Mouse (Mus musculus): ENCODE data around the gene Serpina9. TPM values are rescaled to one million over a fixed set of nuclear protein-coding genes. Genes with fewer than 3 reads are reported as not detected.
"Not testable (repeated sequence)": the region's sequence is repeated elsewhere in the genome, so short reads cannot be mapped to it uniquely, and the experiment has no call there.

Gene Serpina9
- polyA plus RNA-seq, 1 experiment: 0.13 TPM

DNA sequence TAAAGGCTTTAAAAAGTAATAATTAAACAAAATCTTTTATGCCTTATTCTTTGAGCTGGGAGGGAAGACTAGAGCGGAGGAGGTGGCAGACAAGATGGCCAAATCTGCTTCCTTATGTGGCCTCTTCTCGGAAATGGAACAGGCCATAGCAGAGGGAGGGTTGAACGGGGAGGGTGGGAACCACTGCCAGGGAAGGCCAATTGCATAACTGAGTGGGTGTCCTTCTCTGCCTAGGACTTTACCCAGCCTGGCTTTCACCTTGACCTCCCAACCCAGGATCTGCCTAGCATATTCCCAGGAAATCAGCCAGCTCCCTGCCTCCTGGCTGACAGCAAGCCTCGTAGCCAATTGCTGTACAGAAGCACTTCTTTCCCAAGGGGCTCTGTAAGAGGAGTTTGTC, 50.3 kb downstream of the Serpina9 start:
- H3K27ac ChIP-seq (ENCODE audit: insufficient read depth, low read depth, low read length): no peak overlapping the region
- no peak overlapping the region for H3K4me3 ChIP-seq (ENCODE audit: low read depth, low read length)
- 77% methylated on average over 4 of the region's 4 CpGs for WGBS
- TF ChIP-seq CTCF (IDR thresholded peaks at IDR 0.05; ENCODE audit: extremely low read depth, insufficient read length, insufficient replicate concordance, low read depth, low read length) (no peak), POLR2A (IDR thresholded peaks at IDR 0.05; ENCODE audit: low read depth, low read length) (no peak)
- no peaks in the 10 kb centered on the region for H3K27me3 ChIP-seq (ENCODE audit: control insufficient read depth, insufficient read depth, low read length)
- H3K36me3 ChIP-seq (ENCODE audit: control insufficient read depth, insufficient read depth, low read length): no peaks in the 10 kb centered on the region
- H3K4me1 ChIP-seq (ENCODE audit: control insufficient read depth, insufficient read depth, insufficient read length, low read length): no peaks in the 10 kb centered on the region

DNA sequence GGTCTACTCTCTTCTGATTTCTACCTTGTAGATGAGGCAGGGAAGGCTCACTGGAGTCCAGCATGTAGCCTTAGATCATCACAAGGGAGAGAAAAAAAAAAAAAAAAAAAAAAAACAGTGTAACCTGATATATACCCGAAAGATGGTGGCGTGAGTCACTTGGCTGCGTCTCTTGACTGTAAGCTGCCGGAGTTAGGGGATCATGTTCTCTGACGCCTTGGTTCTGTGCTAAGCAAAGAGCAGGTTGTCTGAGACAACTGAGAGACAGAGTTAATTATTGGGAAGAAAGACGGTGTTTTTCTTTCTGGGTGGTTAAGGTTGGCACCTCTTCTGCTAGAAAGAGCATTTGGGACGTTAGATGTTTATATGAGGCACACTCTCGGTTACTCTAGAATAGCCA, 50.7 kb downstream of the Serpina9 start:
- no peak overlapping the region for H3K27ac ChIP-seq (ENCODE audit: insufficient read depth, low read depth, low read length)
- WGBS: 91% methylated on average over 8 of the region's 8 CpGs
- H3K36me3 ChIP-seq (ENCODE audit: control insufficient read depth, insufficient read depth, low read length): no peaks in the 10 kb centered on the region
- TF ChIP-seq CTCF (IDR thresholded peaks at IDR 0.05; ENCODE audit: extremely low read depth, insufficient read length, insufficient replicate concordance, low read depth, low read length): no peak
- TF ChIP-seq POLR2A (IDR thresholded peaks at IDR 0.05; ENCODE audit: low read depth, low read length): no peak
- no peak overlapping the region for H3K4me3 ChIP-seq (ENCODE audit: low read depth, low read length)
- no peaks in the 10 kb centered on the region for H3K27me3 ChIP-seq (ENCODE audit: control insufficient read depth, insufficient read depth, low read length)
- no peaks in the 10 kb centered on the region for H3K4me1 ChIP-seq (ENCODE audit: control insufficient read depth, insufficient read depth, insufficient read length, low read length)

DNA sequence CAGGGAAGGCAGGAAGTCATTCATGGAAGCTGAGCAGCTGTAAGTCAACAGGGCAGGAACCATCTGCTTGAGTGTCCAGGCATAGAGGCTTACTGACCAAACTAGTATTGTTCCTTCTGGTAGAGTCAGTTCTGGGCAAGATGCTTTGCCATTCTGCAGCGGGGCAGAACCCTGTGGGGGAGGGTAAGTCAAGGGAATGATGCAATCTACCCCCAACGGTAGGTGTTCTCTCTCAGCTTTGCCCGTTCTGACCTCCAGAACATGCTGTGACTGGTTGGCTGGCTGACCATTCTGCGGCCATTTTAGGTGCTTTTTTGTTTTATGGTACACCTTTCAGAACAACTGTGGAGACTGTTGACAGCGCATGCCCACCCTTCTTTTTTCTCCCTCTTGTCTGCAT, 51.2 kb downstream of the Serpina9 start:
- no peaks in the 10 kb centered on the region for H3K4me1 ChIP-seq (ENCODE audit: control insufficient read depth, insufficient read depth, insufficient read length, low read length)
- no peak overlapping the region for H3K27ac ChIP-seq (ENCODE audit: insufficient read depth, low read depth, low read length)
- H3K36me3 ChIP-seq (ENCODE audit: control insufficient read depth, insufficient read depth, low read length): no peaks in the 10 kb centered on the region
- H3K27me3 ChIP-seq (ENCODE audit: control insufficient read depth, insufficient read depth, low read length): no peaks in the 10 kb centered on the region
- WGBS: 91% methylated on average over 5 of the region's 5 CpGs
- TF ChIP-seq POLR2A (IDR thresholded peaks at IDR 0.05; ENCODE audit: low read depth, low read length) (no peak), CTCF (IDR thresholded peaks at IDR 0.05; ENCODE audit: extremely low read depth, insufficient read length, insufficient replicate concordance, low read depth, low read length) (no peak)
- no peak overlapping the region for H3K4me3 ChIP-seq (ENCODE audit: low read depth, low read length)

DNA sequence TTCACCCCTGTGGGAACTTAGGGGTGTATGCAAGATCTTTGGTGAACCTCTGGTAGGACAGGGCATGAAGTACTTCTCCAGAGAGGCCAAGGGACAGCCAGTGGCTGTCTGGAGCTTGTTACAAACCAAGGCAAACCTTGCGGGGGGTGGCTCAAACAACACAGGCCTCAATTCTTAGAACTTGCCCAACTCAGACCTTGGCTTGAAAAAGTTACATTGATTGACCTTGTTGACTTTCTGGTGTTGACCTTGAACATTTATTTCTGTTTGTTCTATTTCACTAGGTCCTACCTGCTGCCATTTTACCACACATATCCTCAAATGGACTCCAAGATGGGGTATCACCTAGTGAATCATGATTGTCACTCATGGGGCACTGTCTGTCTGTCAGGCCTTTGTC, 51.8 kb downstream of the Serpina9 start:
- WGBS: 89% methylated on average over 1 of the region's 1 CpGs
- Histone ChIP-seq H3K4me1 (ENCODE audit: control insufficient read depth, insufficient read depth, insufficient read length, low read length) (no peaks in the 10 kb centered on the region), H3K4me3 (ENCODE audit: low read depth, low read length) (no peak overlapping the region), H3K27ac (ENCODE audit: insufficient read depth, low read depth, low read length) (no peak overlapping the region), H3K36me3 (ENCODE audit: control insufficient read depth, insufficient read depth, low read length) (no peaks in the 10 kb centered on the region), H3K27me3 (ENCODE audit: control insufficient read depth, insufficient read depth, low read length) (no peaks in the 10 kb centered on the region)
- TF ChIP-seq CTCF (IDR thresholded peaks at IDR 0.05; ENCODE audit: extremely low read depth, insufficient read length, insufficient replicate concordance, low read depth, low read length) (no peak), POLR2A (IDR thresholded peaks at IDR 0.05; ENCODE audit: low read depth, low read length) (no peak)

DNA sequence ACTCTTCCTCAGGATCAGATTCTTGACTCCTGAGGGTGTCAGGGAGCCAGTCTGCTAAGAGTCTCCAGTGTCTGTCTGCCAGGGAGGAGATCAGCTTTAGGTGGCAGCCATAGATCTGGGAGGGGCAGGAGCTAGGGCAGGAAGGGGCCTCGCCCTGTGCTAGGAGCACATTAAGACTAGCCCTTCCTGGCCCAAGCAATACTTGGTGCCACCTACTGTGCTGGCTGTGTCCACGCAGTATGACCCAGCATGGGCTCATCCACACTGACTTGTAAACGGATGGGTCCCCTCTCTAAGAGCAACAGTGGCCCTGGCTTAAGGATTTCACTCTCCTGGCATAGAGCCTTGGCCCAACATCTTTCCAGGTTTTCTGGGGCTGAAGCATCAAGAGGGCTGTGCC, 54.8 kb downstream of the Serpina9 start, which contains the start of gene Serpina1e:
TSS of gene Serpina1e (minus strand) at position 178 of the 400 bp plus-strand sequence.
- Histone ChIP-seq H3K27ac (ENCODE audit: insufficient read depth, low read depth, low read length) (no peak within 1 kb of the TSS), H3K36me3 (ENCODE audit: control insufficient read depth, insufficient read depth, low read length) (no peaks in the 10 kb centered on the region), H3K4me3 (ENCODE audit: low read depth, low read length) (no peak within 1 kb of the TSS), H3K27me3 (ENCODE audit: control insufficient read depth, insufficient read depth, low read length) (no peaks in the 10 kb centered on the region), H3K4me1 (ENCODE audit: control insufficient read depth, insufficient read depth, insufficient read length, low read length) (no peaks in the 10 kb centered on the region)
- 63% methylated on average over 3 of the region's 3 CpGs for WGBS
- no peak for TF ChIP-seq POLR2A (IDR thresholded peaks at IDR 0.05; ENCODE audit: low read depth, low read length)

DNA sequence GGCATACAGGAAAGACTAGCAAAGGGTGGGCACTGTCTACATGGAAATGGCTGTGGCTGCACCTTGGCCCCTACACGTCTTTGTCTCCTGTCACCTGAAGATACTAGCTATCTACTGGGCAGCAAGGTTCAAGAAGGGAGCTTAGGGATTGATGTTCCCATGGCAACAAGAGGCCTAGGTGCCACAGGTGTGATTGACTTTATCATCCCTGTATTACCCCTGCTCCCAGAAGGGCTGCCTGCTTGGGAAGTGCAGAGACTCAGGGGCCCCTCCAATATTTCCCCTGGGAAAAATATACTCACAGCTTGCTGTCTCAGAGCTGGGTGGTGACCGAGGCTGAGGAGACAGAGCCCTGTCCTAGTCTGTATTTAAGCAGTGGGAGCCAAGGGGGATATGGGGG, 57.0 kb downstream of the Serpina9 start:
- WGBS: 41% methylated on average over 2 of the region's 2 CpGs

DNA sequence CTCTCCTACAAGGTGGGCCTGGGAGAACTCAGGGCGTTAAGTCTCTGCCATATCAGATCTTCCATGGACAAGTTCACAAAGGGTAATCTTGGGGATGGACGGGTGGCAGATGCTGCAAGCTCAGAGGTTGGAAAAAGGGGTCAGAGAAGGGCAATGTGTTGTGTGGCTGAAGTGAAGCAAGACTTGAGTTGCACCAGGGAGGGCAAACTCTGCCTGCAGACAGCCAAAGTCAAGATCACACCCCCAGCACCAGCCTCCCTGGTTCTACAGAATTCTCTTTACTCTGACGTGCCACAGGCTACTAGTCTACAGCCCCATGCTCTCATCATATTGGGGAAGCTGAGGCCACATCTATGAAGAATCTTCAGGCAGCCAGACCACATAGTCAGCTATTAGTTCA, 60.6 kb downstream of the Serpina9 start:
- not testable (repeated sequence) for H3K4me3 ChIP-seq (ENCODE audit: low read depth, low read length); H3K27me3 ChIP-seq (ENCODE audit: control insufficient read depth, insufficient read depth, low read length); H3K27ac ChIP-seq (ENCODE audit: insufficient read depth, low read depth, low read length); H3K4me1 ChIP-seq (ENCODE audit: control insufficient read depth, insufficient read depth, insufficient read length, low read length); H3K36me3 ChIP-seq (ENCODE audit: control insufficient read depth, insufficient read depth, low read length)
- WGBS: 75% methylated on average over 3 of the region's 3 CpGs

More for the DNA sequence above, 57.0 kb downstream of the Serpina9 start:
- H3K27ac ChIP-seq (ENCODE audit: insufficient read depth, low read depth, low read length); H3K4me1 ChIP-seq (ENCODE audit: control insufficient read depth, insufficient read depth, insufficient read length, low read length); H3K27me3 ChIP-seq (ENCODE audit: control insufficient read depth, insufficient read depth, low read length); H3K36me3 ChIP-seq (ENCODE audit: control insufficient read depth, insufficient read depth, low read length); H3K4me3 ChIP-seq (ENCODE audit: low read depth, low read length): not testable (repeated sequence)

DNA sequence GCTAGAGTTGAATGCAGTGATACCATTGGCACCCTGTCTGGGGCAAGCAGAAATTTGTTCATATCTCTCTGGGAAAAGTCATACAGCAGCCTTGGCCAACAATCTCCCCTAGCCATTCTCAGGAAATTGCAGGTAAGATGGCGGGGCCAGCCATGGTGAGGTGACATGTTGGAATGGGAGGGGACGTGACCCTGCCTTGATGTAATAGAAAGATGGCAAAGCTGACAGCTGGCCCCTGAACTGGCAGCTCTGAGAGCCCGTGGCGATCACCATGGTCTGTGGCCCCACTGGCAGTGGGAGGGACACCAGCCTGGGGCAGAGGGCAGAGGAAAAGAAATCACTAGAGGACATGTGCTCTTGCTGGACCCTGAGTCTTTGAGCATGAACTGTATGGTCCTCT, 67.3 kb downstream of the Serpina9 start:
- WGBS: 85% methylated on average over 4 of the region's 4 CpGs
- TF ChIP-seq POLR2A (IDR thresholded peaks at IDR 0.05; ENCODE audit: low read depth, low read length) (no peak), CTCF (IDR thresholded peaks at IDR 0.05; ENCODE audit: extremely low read depth, insufficient read length, insufficient replicate concordance, low read depth, low read length) (no peak)

More for the DNA sequence above, 67.3 kb downstream of the Serpina9 start:
- Histone ChIP-seq H3K36me3 (ENCODE audit: control insufficient read depth, insufficient read depth, low read length) (no peaks in the 10 kb centered on the region), H3K27me3 (ENCODE audit: control insufficient read depth, insufficient read depth, low read length) (no peaks in the 10 kb centered on the region), H3K27ac (ENCODE audit: insufficient read depth, low read depth, low read length) (no peak overlapping the region), H3K4me3 (ENCODE audit: low read depth, low read length) (no peak overlapping the region), H3K4me1 (ENCODE audit: control insufficient read depth, insufficient read depth, insufficient read length, low read length) (no peaks in the 10 kb centered on the region)

Other genes starting within 250 kb of the Serpina9 start
- gene Serpina1d, start 240.2 kb downstream of the Serpina9 start, polyA plus RNA-seq (2012; rRNA removed): not detected in 2 replicates
- gene Serpina1b, start 183.4 kb downstream of the Serpina9 start, polyA plus RNA-seq (2012; rRNA removed): 1.2 and 7.9 TPM in 2 replicates
- gene Serpina1a, start 150.2 kb downstream of the Serpina9 start, polyA plus RNA-seq (2012; rRNA removed): 0.48 and 0.90 TPM in 2 replicates
- 0.20 and 0.84 TPM in 2 replicates for gene Serpina1c, start 108.9 kb downstream of the Serpina9 start, polyA plus RNA-seq (2012; rRNA removed)
- gene Serpina1e, start 54.8 kb downstream of the Serpina9 start, polyA plus RNA-seq (2012; rRNA removed): 0.55 and 0.84 TPM in 2 replicates
- gene Serpina11, start 23.8 kb downstream of the Serpina9 start, polyA plus RNA-seq (2012; rRNA removed): 0.08 and 0.17 TPM in 2 replicates
- not detected in 2 replicates for gene Serpina12, start 30.7 kb upstream of the Serpina9 start, polyA plus RNA-seq (2012; rRNA removed)
- not detected in 2 replicates for gene Serpina5, start 87.4 kb upstream of the Serpina9 start, polyA plus RNA-seq (2012; rRNA removed)
- gene Serpina3a, start 99.0 kb upstream of the Serpina9 start, polyA plus RNA-seq (2012; rRNA removed): not detected in 2 replicates
- not detected in 2 replicates for gene Serpina3b, start 114.2 kb upstream of the Serpina9 start, polyA plus RNA-seq (2012; rRNA removed)
- 0.11 and 0.14 TPM in 2 replicates for gene Serpina3c, start 140.1 kb upstream of the Serpina9 start, polyA plus RNA-seq (2012; rRNA removed)
- 1.2 and 1.8 TPM in 2 replicates for gene Serpina3f, start 200.8 kb upstream of the Serpina9 start, polyA plus RNA-seq (2012; rRNA removed)
- gene Serpina3g, start 222.5 kb upstream of the Serpina9 start, polyA plus RNA-seq (2012; rRNA removed): 7.4 and 17.5 TPM in 2 replicates
- 0.13 TPM in 1 of 2 replicates, not detected in the other for gene Serpina3i, start 249.4 kb upstream of the Serpina9 start, polyA plus RNA-seq (2012; rRNA removed)

All from small intestine, adult 2 months (tissue).